Mouse (Mus musculus): ENCODE results near the gene Nt5m.

Nt5m gene

GRCm38 (mm10) chr11:59902045-59902726 lies 62.9 kb downstream of the Nt5m start:
- no peak for DNase-seq (ENCODE audit: low read depth, low spot score)

GRCm38 (mm10) chr11:59906521-59907123 lies 67.4 kb downstream of the Nt5m start:
- DNase-seq (ENCODE audit: low read depth, low spot score) = no peak

GRCm38 (mm10) chr11:59908446-59908845 lies 69.2 kb downstream of the Nt5m start:
- DNase-seq (ENCODE audit: low read depth, low spot score) = no peak

DNA sequence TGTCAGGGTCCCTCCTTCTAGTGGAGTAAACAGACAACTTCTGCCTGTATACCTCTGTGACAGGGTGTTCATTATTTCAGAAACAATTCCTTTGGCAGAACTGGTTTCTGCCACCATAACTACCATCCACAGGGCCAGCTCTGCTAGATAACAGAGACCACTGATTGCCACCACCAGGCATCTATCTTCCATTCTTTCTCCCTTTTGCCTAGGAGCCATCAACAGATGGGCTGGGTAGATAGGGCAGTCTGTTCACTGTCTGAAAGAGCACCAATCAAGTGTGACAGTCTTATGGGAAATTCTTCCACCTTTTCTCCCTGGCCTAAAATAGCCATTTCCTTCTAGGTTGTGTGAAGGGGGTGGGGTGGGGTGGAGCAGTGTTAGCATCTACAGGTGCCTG lies 71.3 kb downstream of the Nt5m start:
- DNase-seq (ENCODE audit: low read depth, low spot score) = no peak

- DNase-seq (ENCODE audit: low read depth, low spot score) = no peak
Measured at GRCm38 (mm10) chr11:59911523-59911922, 72.3 kb downstream of the Nt5m start.

DNA sequence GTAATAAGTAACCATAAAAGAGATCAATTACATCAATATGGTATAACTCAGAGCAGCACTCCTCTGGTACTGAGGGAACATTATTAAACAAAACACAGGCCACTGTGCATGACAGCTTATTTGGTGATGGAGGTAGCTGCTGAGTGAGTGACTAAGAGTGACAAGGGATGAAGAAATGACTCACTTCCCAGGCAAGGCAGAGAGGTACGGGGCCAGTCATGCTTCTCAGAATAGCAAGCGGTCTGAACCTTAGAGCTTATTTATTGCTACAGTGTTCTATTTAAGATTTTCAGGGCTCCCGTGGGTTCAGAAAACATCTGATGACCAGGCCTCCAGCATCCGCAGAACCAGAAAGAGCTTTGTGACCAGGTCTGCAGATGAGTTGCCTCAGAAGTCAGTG lies 74.5 kb downstream of the Nt5m start:
- no peak for DNase-seq (ENCODE audit: low read depth, low spot score)

DNA sequence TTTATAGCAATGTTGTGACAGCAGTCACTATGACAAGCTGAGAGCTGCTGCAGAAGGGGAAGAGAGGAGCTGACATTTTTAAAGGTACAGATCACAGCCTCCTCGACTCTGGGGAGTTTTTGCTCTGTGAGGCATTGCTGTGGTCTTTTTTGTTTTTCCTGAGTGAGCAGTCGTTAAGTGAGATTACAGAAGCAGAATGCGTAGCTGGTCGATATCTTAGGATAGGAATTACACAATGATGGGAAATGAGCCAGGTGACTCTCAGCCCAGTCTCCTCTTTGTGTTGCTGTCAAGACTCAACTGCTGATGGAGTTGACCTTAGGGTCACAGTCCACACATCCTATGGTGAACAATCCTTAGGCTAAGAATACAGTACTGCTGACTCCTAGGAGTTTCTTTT lies 78.8 kb downstream of the Nt5m start:
- no peak for DNase-seq (ENCODE audit: low read depth, low spot score)

DNA sequence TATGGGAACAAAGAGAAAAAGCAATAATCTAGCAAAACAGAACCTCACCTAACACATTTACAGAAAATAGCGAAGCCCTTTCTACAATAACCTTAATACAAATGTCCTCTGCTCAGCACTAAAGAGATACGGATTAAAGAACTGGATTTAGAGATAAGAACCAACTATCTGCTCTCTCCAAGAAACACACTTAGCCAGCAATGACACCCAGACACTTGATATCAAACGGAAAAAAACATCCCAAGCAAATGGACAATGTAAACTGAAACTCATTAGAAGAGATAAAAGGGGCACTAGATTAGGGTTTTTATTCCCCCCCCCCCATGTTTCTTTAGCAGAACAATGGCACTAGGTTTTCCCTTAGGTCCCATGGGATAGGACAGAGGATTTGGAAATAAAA lies 80.2 kb downstream of the Nt5m start:
- no peak for DNase-seq (ENCODE audit: low read depth, low spot score)

DNA sequence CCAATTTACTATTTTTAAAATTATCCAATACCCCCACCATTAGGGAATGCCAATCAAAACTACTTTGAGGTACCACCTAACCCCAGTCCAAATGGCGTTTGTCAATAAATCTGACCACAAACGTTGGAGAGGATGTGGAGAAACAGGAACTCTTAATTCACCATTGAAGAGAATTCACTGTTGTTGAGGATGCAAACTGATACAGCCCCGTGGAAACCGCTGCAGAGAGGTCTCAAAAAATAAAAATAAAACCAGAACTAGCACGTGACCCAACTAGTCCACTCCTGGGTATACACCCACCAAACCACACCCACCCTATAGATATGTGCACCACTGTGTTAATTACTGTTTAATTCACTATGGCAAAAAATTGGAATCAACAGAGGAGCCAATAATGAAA lies 81.1 kb downstream of the Nt5m start:
- no peak for DNase-seq (ENCODE audit: low read depth, low spot score)

GRCm38 (mm10) chr11:59921265-59921664 lies 82.0 kb downstream of the Nt5m start:
- no peak for DNase-seq (ENCODE audit: low read depth, low spot score)

DNA sequence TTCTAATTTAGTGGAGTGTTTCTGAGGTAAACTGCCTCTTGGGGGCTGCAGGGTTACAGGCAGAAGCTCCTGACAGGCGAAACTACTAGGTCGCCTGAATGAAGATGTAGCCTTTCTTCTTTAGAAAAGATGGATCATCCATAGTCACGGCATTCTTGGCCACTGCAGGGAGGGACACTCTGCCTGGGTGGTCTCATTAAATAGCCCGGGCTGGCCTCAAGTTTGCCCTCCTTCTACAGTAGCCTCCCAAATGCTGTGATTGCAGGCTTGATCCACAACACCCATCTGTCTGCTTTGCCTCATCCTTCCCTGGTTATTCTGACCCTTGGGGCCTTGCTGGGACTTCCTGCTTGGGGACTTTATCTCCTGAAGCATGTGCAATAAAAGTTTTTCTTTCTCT lies 90.8 kb downstream of the Nt5m start:
- no peak for DNase-seq (ENCODE audit: low read depth, low spot score)
